Mouse (Mus musculus) spleen, adult 2 months (tissue): Measurements from ENCODE around the gene Myo16. TPM values are rescaled to one million over a fixed set of nuclear protein-coding genes. Genes with fewer than 3 reads are reported as not detected.

ENCODE experiments used
- DNase-seq, 2 experiments: peaks; one replicate each; pipeline versions ENCODE4 v3.0.0 to v3.0.0-alpha.2; 2012 to 2021; ENCODE audit warnings: low spot score in 2 of 2, low read depth in 1 of 2
- H3K27ac ChIP-seq: fragments of 200-500 bp; 2 replicates; pipeline ENCODE4 v1.5.1; 2012; ENCODE audit warnings: low read length, inconsistent platforms; ENCODE audit not compliant: insufficient read depth
- H3K27me3 ChIP-seq: fragments of 200-500 bp; 2 replicates; pipeline ENCODE4 v1.6.1; 2012; ENCODE audit warnings: mild to moderate bottlenecking, moderate library complexity, low read length, inconsistent platforms; ENCODE audit not compliant: control insufficient read depth, insufficient read depth
- H3K36me3 ChIP-seq: fragments of 200-500 bp; 2 replicates; pipeline ENCODE4 v1.6.1; 2012; ENCODE audit warnings: mild to moderate bottlenecking, low read length, inconsistent platforms; ENCODE audit not compliant: control insufficient read depth, insufficient read depth
- H3K4me1 ChIP-seq: fragments of 200-500 bp; 2 replicates; pipeline ENCODE4 v1.6.1; 2011; ENCODE audit warnings: inconsistent platforms; ENCODE audit not compliant: control insufficient read depth, insufficient read depth, insufficient read length
- H3K4me3 ChIP-seq: fragments of 200-500 bp; 2 replicates; pipeline ENCODE4 v1.5.1; 2011; ENCODE audit warnings: mild to moderate bottlenecking, inconsistent platforms; ENCODE audit not compliant: insufficient read depth, insufficient read length; ENCODE audit errors: extremely low read depth
- CTCF ChIP-seq: fragments of 200-500 bp; IDR thresholded peaks from 2 replicates; pipeline ENCODE4 v1.5.1; 2011; ENCODE audit warnings: mild to moderate bottlenecking, inconsistent platforms; ENCODE audit not compliant: insufficient read depth, insufficient read length, insufficient replicate concordance; ENCODE audit errors: extremely low read depth
- POLR2A ChIP-seq: fragments of 200-500 bp; IDR thresholded peaks from 2 replicates; pipeline ENCODE4 v1.6.1; 2011; ENCODE audit warnings: low read depth, low read length, inconsistent platforms
- WGBS: fragments of 180-500 bp; shearing (Covaris S2); methylation state at CpG from one replicate; pipeline ENCODE4 v1.1.7; 2018; 5-methylcytosine and 5-hydroxymethylcytosine counted together
- polyA plus RNA-seq: library from polyadenylated mRNA; depleted of rRNA; stranded (reverse); fragments of >200 nt; gene quantifications from 2 replicates; pipeline ENCODE4 v1.2.3, GENCODE M21; 2012

Gene Myo16
- polyA plus RNA-seq, 1 experiment: 0.39 TPM

DNA sequence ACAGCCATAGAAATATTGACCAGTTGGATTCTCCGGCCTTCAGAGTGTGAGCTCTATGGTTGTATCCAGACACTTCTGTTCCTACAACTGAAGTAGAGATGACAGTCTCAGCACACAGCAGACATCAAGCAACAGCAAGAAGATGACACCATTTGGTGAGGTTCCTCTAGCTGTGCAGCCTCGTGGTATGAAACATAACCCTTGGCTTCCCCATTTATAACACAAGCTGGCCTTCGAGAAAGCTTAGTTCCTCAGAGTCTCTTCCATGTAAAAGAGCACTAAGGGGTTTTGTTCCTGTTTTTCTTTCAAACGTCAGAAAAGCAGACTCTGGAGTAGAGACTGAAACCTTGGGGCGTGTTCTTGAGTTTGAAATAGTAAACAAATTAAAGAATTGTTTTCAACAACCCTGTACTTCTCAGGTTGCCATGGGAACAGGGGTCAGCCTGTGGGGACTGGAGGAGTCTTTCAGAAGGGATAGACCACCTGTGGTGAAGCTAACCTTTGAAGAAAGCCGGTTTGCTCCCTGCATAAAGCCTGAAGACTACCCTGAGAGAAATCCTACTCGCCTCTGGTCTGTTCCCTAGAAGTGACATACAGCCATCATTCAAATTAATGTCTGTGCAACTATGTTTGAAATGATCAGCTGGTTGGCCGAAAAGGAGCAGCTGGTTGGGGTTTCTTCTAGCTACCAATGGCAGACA lies 510.2 kb downstream of the Myo16 start:
- Histone ChIP-seq H3K27ac (peak overlapping the region; percentile 7; the same call in 1 of the 2 replicates), H3K27me3 (no peaks in the 10 kb centered on the region), H3K4me1 (no peaks in the 10 kb centered on the region), H3K4me3 (no peak overlapping the region), H3K36me3 (no peaks in the 10 kb centered on the region)
- no peak for DNase-seq
- TF ChIP-seq POLR2A (no peak), CTCF (no peak)
- 46% methylated on average over 8 of the region's 8 CpGs for WGBS

DNA sequence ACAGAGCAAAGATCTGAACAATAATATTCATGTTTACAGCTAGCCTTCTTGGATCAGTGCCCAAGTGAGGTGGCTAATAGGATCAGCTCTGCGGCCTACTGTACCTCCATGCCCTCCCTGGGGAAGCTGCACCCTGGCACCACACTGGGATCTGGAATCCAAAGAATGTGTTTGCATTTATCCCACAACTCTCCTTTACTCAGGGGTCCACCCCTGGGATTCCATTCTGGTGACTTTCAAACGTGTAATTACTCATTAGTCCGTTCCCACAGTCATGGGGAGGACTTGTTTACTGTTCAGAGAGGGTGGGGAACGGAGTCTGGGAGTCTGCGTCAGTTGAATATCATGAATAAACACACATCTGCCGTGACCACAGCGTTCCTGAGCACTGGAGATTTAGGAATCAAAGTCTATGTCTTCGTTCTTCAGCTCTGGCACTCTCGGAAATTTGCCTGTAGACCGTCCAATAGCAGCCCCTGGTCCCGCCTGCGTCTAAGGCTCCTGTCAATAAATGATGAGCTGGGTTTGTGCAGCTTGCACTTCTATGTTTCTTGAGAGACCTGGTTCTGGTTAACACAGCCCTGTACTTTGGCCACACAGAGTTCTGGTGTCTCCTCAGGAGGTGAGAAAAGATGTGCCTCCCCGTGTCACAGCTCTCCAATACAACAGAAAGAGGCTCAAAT lies 511.3 kb downstream of the Myo16 start:
- TF ChIP-seq CTCF: no peak
- TF ChIP-seq POLR2A: no peak
- Histone ChIP-seq H3K27ac (no peak overlapping the region), H3K27me3 (no peaks in the 10 kb centered on the region), H3K4me3 (no peak overlapping the region), H3K4me1 (no peaks in the 10 kb centered on the region), H3K36me3 (no peaks in the 10 kb centered on the region)
- DNase-seq: no peak
- WGBS: 87% methylated on average over 13 of the region's 13 CpGs

DNA sequence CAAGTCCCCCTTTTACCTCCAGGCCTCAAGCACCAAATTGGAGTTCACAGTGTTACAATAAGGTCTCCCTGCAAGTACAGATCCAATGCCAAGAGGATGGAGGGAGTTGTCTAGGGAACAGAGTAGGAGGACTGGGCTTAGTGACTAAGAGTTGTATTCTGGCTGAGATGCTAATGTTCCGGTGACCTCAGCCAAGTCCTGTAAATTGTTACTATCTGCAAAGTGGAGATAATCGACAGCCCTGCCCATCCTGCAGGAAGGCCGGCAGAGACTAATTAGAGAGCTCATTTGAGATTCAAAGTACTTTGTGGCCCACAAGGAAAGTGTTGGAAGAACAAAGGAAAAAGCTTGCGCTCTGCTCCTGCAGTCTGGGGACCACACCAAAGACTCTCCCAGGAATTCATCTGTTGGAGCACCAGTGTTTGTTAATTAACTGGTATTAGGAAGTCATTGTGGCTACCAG lies 512.1 kb downstream of the Myo16 start:
- WGBS: 66% methylated on average over 4 of the region's 4 CpGs
- no peaks in the 10 kb centered on the region for H3K4me1 ChIP-seq
- no peak for DNase-seq
- no peaks in the 10 kb centered on the region for H3K36me3 ChIP-seq
- H3K4me3 ChIP-seq: no peak overlapping the region
- H3K27ac ChIP-seq: no peak overlapping the region
- no peaks in the 10 kb centered on the region for H3K27me3 ChIP-seq
- no peak for TF ChIP-seq CTCF
- no peak for TF ChIP-seq POLR2A

DNA sequence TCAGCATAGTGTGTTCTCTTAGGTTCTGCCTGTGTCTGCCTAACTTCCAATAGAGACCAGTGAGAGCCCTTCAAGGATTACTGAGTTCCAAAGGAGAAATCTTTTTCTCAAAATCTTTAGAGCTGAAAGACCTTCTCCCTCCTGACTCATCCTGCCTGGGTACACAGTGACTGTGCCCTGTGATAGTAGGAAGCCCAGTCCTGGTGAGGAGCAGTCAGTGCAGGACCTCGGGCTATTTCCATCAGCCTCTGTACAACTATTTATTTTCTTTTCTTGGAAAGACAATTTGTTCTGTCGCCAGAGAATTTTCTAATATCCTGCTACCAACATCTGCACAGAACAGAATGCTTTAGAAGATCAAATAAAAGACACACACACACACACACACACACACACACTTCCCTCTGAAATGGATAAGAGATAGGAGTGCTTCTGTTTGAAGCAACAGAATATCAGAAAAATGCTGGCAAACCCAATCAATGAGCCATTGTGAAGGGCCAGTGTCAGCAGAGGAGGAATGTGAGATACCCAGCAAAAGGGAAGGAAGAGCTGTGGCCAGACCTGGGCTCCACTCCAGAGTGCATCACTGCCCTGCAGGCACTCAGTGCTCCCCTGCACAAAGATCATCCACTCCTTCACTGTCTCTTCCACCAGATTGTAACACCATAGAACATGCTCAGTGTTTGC lies 518.3 kb downstream of the Myo16 start:
- Histone ChIP-seq H3K36me3 (no peaks in the 10 kb centered on the region), H3K27ac (no peak overlapping the region), H3K27me3 (no peaks in the 10 kb centered on the region), H3K4me1 (no peaks in the 10 kb centered on the region), H3K4me3 (no peak overlapping the region)
- WGBS: 78% methylated on average over 2 of the region's 2 CpGs
- DNase-seq: no peak
- TF ChIP-seq CTCF (no peak), POLR2A (no peak)

DNA sequence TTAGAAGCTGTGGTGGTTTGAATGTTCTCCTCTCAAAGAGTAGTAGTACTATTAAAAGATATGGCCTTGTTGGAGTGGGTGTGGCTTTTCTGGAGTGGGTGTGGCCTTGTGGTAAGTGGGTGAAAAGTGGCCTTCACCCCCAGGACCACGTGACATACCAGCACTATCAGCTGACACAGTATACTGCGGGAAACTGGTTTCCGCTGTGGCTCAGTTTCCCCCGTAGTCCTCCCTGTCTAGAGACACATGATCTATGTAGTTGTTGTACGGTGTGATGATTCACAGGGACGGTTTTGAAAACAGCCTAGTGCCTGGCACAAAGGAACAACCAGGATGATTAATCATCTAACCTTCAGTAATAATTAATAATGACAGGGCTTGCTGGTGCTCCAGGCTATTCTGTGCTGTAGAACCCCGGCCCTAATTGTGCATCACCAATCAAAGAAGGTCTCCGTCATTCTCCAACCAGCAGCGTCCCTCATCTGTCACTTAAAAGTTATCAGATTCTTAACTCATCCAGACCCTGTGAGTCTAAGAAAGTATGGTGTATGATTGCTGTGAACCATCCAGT lies 524.2 kb downstream of the Myo16 start:
- DNase-seq: no peak
- H3K36me3 ChIP-seq: no peaks in the 10 kb centered on the region
- TF ChIP-seq POLR2A (no peak), CTCF (no peak)
- H3K4me3 ChIP-seq: no peak overlapping the region
- no peaks in the 10 kb centered on the region for H3K27me3 ChIP-seq
- WGBS: 81% methylated on average over 9 of the region's 9 CpGs
- no peaks in the 10 kb centered on the region for H3K4me1 ChIP-seq
- no peak overlapping the region for H3K27ac ChIP-seq

DNA sequence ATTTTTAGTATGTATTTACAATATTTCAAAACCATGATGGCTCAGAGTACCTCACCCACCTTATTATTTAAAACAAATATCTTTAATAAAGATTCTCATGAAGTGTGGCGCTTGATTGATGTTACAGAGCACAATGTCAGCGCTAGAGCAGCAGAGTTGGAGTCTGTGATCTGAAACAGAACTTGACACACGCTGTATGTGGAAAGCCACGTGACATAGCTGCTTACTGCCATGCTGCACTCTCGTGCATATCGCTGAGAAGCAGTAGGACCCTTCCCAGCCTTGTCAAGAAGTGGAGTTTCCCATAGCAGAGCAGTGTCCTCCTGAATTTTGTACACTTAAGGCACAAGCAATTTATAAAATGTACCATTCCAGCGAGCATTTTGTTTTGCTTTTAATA lies 528.2 kb downstream of the Myo16 start:
- TF ChIP-seq POLR2A (no peak), CTCF (no peak)
- Histone ChIP-seq H3K4me1 (no peaks in the 10 kb centered on the region), H3K27ac (no peak overlapping the region), H3K36me3 (no peaks in the 10 kb centered on the region), H3K4me3 (no peak overlapping the region), H3K27me3 (no peaks in the 10 kb centered on the region)
- DNase-seq: no peak
- WGBS: 87% methylated on average over 7 of the region's 7 CpGs
